Mouse (Mus musculus): Measurements from ENCODE around the gene Pou2f1.

The Pou2f1 gene

DNA sequence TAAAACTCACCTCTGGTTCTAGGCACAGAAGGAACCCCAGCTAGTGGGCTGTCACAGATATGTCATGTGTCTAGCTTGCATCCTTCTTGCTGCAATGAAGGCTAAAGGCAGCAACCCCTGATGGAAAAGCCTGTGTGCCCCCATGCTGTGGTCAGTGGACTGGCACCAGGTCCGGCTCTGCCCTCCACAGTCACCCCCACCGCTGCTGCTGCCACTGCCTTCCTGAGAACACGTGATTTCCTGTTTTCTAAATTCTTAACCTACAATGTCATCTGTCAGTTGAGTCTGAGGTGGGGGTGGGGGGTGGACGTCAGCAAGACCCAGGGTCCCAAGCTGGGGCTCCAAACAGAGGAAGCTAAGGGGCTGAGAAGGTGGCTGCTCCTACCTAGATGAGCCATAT lies 153.6 kb downstream of the Pou2f1 start:
- DNase-seq (ENCODE audit: extremely low spot score, low spot score), result no peak

DNA sequence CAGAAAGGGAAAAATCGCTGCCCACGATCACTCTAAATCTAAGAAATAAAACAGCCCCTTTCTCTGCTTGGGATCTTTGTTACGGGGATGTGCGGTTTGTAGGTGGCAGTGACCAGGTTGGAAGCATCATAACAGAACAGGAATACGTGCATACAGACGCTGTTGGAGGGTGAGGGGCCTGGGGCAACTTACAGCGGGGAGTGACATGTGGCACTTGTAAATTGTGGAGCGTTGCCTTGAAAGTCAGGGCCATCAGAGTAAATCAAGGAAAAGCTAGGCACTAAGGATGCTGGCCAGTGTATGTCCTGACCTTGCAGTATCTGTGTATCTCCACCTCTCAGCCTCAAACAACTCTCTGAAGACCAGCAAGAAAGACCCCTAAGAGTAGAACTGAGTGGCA lies 154.1 kb downstream of the Pou2f1 start:
- no peak for DNase-seq (ENCODE audit: extremely low spot score, low spot score)

DNA sequence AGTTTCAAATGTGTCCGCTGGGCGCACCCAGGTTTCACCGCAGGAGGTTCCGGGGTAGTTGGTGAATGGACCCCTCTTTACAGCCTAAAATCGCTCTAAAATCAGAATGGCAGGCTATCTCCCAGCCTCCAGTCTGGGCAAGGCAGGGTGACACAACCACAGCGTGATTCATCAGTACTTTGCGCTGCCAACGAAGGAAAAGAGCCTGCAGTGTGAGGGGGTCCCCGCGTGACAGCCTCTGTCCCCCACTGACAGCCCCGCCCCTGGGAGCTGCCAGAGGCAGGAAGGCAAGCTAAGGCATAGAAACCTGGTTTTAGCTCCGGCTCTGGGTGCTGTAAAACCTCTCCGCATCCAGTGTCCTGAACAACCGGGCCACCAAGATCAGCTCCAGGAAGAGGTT lies 157.1 kb downstream of the Pou2f1 start:
- peak; percentile 40 for DNase-seq (ENCODE audit: extremely low spot score, low spot score)

DNA sequence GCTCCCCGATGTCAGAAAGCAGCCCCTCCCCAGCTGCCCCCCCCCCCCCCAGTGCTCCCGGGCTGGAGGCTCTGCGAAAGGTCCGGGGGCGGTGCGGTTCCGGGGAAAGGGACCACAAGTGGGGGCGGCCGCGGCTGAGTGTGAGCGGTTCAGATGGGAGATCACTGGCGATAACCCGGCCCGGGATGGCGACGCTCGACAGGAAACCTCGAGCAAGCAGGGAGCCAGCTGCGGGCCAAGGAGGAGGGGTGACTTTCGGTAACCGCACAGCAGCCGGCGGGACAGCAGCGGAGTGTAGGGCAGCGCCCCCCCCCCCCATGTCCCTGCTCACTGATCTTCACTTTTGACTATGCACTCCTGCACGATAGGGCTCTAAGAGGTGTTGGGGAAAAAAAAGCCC lies 157.5 kb downstream of the Pou2f1 start:
- peak; percentile 64 for DNase-seq (ENCODE audit: extremely low spot score, low spot score)

GRCm38 (mm10) chr1:165844466-165844951 lies 158.0 kb downstream of the Pou2f1 start:
- DNase-seq (ENCODE audit: extremely low spot score, low spot score), result peak; percentile 59

DNA sequence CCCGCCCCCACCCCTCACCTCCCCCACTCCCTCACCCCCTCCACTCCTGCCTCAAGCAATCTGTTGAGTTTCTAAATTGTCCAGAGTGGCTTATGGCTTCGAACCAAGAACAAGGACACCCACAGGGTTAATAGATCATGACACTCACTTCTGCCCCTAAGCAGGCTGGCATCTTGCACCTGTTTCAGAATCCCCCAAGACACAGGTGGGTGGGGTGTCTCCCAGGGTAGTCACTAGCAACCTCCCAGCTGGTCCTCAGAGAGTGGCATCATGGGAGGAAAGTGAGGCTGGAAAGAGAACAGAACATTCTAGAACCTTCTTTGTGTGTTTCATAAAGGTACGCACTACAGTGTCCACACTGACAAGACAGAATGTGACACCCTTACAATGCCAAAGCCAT lies 158.9 kb downstream of the Pou2f1 start:
- no peak for DNase-seq (ENCODE audit: extremely low spot score, low spot score)

DNA sequence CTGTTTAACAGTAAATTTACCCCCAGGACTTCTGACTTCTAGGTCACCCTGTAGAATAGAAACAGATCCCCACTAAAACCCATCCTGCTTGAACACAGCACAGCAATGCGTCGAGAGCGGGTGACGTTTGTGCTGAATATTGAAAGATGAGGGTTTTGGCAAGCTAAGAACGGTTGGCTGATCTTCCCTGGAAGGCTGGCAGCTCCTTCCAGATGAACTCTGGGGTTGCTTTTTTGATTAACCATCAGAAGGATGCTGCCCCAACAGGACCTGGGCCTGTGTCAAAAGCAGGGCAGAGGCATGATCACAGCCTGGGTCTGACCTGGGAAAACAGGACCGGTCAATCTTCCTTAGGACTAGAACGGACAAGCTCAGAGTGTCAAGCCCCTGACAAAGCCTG lies 160.3 kb downstream of the Pou2f1 start:
- no peak for DNase-seq (ENCODE audit: extremely low spot score, low spot score)

GRCm38 (mm10) chr1:165840548-165841230 lies 161.8 kb downstream of the Pou2f1 start:
- DNase-seq (ENCODE audit: extremely low spot score, low spot score), result peak; percentile 72

- DNase-seq (ENCODE audit: extremely low spot score, low spot score), result no peak
Observed at GRCm38 (mm10) chr1:165839201-165839600, 163.3 kb downstream of the Pou2f1 start.

DNA sequence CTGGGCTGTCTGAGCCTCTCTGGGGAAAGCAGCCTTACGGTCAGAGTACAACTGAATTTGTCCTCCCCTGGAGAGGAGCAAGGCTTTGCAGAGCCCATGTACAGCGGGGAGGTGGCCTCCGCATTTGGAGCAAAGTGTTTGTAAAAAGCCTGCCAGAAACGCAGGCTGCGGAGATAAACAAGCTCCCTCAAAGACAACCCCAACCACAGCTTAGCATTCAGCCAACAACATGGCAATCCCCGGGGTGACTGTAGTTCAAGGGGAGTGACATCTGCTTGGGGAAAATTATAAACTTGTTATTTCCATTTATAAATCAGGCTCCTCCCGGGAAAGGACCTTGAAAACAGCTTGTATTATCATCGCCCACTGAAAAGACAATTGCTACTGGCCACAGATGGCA lies 164.9 kb downstream of the Pou2f1 start:
- peak; percentile 27 for DNase-seq (ENCODE audit: extremely low spot score, low spot score)

DNA sequence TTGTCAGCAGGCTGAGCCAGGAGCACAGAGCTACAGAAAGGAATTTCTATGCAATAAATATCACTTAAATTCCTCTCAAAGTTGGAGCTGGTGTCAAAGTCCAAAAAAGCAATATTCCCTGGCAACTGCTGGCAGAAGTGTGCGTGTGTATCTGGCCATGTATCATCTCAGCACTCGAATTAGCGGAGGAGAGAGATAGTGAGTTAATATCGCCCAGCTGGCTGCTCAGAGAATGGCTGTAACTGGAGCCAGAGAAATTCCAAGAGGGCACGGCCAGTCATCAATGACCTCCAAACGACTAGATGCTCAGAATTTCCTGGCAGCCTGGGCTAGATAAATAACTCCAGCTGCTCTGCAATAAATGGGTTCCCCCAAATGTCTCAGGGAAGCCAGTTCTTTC lies 166.0 kb downstream of the Pou2f1 start:
- peak; percentile 51 for DNase-seq (ENCODE audit: extremely low spot score, low spot score)

GRCm38 (mm10) chr1:165834633-165834975 lies 167.9 kb downstream of the Pou2f1 start:
- peak; percentile 21 for DNase-seq (ENCODE audit: extremely low spot score, low spot score)

GRCm38 (mm10) chr1:165833910-165834632 lies 168.4 kb downstream of the Pou2f1 start:
- peak; percentile 47 for DNase-seq (ENCODE audit: extremely low spot score, low spot score)

DNA sequence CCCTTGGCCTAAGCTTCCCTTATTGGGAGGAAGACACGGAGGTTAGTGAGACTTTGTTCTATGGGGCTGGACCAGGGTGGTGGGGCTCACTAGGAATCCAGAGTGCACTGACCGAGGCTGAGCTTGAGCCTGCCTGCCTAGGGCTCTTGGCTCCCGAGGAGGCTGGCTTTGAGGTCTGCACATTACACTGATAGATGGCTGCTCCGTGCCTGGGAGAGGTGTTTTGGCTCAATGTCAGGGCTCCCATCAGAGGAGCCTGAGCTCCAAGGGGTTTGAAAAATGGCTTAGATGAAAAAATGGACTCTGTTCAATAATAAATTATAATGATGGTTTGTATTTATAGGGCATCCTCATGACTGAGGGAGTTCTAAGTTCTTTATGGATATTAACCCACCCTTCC lies 169.2 kb downstream of the Pou2f1 start:
- DNase-seq (ENCODE audit: extremely low spot score, low spot score), result peak; percentile 24

- DNase-seq (ENCODE audit: extremely low spot score, low spot score), result no peak
Observed at GRCm38 (mm10) chr1:165829890-165830289, 172.6 kb downstream of the Pou2f1 start.

- DNase-seq (ENCODE audit: extremely low spot score, low spot score), result no peak
Observed at GRCm38 (mm10) chr1:165828615-165829014, 173.9 kb downstream of the Pou2f1 start.

DNA sequence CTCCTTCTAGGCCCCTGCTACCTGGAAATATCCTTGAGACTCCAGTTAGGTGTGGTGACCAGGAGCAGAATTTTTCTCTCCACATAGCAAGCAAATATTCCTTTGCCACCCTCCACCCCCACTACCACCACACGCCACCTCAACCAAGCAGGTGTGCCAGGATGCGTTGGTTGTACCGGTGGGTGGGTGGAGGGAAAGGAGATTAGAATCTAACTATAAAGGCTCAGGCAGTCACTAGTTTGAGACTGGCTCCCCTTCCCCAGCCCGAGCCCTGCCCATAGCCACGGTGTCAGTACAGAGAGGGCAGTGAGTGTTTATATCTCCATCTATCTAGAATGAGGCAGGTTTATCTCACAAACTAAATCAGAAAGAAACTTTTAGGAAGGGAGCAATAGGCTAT lies 174.3 kb downstream of the Pou2f1 start:
- DNase-seq (ENCODE audit: extremely low spot score, low spot score), result no peak

- DNase-seq (ENCODE audit: extremely low spot score, low spot score), result no peak
Observed at GRCm38 (mm10) chr1:165822031-165822430, 180.4 kb downstream of the Pou2f1 start.

GRCm38 (mm10) chr1:165819147-165819546 lies 183.3 kb downstream of the Pou2f1 start:
- no peak for DNase-seq (ENCODE audit: extremely low spot score, low spot score)

GRCm38 (mm10) chr1:165818145-165818860 lies 184.2 kb downstream of the Pou2f1 start:
- DNase-seq (ENCODE audit: extremely low spot score, low spot score), result no peak

- no peak for DNase-seq (ENCODE audit: extremely low spot score, low spot score)
Observed at GRCm38 (mm10) chr1:165817264-165817663, 185.2 kb downstream of the Pou2f1 start.

GRCm38 (mm10) chr1:165816391-165816790 lies 186.1 kb downstream of the Pou2f1 start:
- no peak for DNase-seq (ENCODE audit: extremely low spot score, low spot score)
